Mouse (Mus musculus) embryo, embryonic 10.5 days (tissue): ENCODE measurements at regions not wholly inside any gene's neighbourhood (a gene's known extent, or its start where the extent isn't known, plus 50 kb on each side); places are given as distances from the start of the nearest gene placed in this dataset.
A peak's percentile ranks its signal among the peaks of the same experiment; 100 is the strongest.

Source experiments
- DNase-seq: peaks from one replicate; pipeline ENCODE4 v3.0.0-alpha.2; 2015; ENCODE audit warnings: low spot score

GRCm38 (mm10) chr5:43422815-43423687 is 92.3 kb upstream of the C1qtnf7 start:
- DNase-seq: peak; percentile 92

GRCm38 (mm10) chr5:43424551-43425257 is 90.6 kb upstream of the C1qtnf7 start:
- DNase-seq: no peak

- DNase-seq: no peak
Measured at GRCm38 (mm10) chr5:43433337-43433736, 82.0 kb upstream of the C1qtnf7 start.

GRCm38 (mm10) chr5:43439191-43439590 is 76.1 kb upstream of the C1qtnf7 start:
- no peak for DNase-seq

- DNase-seq: no peak
Measured at GRCm38 (mm10) chr5:43441306-43441705, 74.0 kb upstream of the C1qtnf7 start.

GRCm38 (mm10) chr5:43444582-43445214 is 70.6 kb upstream of the C1qtnf7 start:
- peak; percentile 27 for DNase-seq

- DNase-seq: no peak
Measured at GRCm38 (mm10) chr5:43445620-43446019, 69.7 kb upstream of the C1qtnf7 start.

- no peak for DNase-seq
Measured at GRCm38 (mm10) chr5:43446295-43446694, 69.0 kb upstream of the C1qtnf7 start.

- DNase-seq: peak; percentile 36
Measured at GRCm38 (mm10) chr5:43456018-43456417, 59.3 kb upstream of the C1qtnf7 start.

GRCm38 (mm10) chr5:43457725-43458124 is 57.6 kb upstream of the C1qtnf7 start:
- DNase-seq: no peak

GRCm38 (mm10) chr5:43461987-43462715 is 53.2 kb upstream of the C1qtnf7 start:
- no peak for DNase-seq
